Mouse (Mus musculus): ENCODE results near the gene 1700015F17Rik.

Gene 1700015F17Rik

DNA sequence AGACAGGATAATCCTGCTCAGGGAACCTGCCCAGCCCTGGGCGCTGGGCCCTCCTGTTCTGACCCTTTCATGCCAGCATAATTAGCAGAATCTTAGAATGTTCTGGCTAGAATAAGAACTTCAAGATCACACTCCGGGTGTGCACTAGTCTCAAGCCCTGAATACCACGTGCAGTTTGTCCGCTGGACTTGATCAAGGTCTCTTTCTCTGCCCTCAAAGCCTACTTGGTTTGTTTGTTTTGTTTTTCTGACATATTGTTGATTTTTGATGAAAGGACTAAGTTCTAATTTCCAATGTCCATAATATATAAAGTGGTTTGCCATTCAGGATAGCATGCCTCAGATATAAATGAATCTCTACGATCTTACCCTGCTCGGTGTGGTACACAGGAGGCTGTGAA is at the start of gene 1700015F17Rik:
Gene 1700015F17Rik (minus strand): TSS at position 101 of the 400 bp plus-strand sequence.
- no peak for DNase-seq (ENCODE audit: low spot score)

DNA sequence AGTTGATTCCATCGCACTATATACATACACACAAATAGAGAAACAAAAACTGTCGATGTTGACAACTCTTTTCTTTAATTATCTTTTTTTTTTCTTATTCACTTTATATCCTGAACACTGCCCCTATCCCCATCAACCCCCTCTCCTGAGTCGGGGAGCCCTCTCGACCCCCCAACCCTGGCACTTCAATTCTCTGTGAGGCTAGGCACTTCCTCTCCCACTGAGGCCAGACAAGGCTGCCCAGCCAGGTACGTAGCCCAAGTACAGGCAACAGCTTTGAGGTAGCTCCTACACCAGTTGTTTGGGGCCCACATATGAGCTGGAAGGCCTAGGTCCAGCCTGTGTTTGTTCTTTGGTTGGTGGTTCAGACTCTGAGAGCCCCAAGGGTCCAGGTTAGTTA is 36.5 kb upstream of the 1700015F17Rik start:
- DNase-seq (ENCODE audit: low spot score) = no peak

DNA sequence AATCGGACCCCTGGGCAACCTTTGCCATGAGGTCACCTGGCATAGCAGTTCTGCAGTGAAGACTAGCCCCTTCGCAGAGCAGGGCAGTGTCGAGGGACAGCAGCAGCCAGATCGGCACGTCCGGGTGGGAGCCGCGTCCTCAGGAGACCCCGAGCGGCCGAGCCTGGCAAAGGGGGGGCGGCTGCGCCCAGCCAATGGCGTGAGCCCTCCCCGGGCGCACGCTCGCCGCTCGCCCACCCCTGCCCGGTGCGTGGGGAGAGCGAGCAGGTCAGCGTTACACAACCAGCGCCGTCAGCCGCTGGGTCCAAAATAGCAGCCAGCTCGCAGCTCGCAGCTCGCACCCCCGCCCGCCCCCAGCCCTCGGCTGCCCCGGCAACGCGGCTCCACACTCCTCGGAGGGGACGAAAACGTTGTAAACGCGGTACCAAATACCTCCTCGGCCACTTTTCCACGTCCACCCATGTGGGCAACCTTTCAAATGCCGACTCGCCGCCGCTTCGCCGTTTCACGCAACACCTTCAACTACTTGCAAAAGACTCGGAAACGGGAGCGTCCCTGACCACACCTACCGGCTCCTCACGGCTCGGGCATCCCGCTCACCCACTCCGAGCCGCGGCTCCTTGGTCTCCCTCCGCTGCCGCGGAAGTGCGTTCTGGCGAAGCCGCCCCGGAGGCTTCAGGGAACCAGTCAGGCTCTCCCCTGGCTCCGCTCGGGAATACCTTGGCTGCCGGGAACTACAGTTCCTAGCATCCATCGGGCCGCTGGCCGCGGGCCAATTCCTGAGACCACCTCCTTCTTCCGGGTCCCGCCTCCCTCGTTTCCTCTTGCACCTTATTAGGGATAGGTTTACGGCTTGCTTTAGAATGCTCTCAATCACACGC is 35.5 kb upstream of the 1700015F17Rik start, which contains the start of gene Cldn12:
Gene Cldn12 (minus strand): TSS at position 763 of the 881 bp plus-strand sequence.
- DNase-seq (ENCODE audit: low spot score) = peak; percentile 88

DNA sequence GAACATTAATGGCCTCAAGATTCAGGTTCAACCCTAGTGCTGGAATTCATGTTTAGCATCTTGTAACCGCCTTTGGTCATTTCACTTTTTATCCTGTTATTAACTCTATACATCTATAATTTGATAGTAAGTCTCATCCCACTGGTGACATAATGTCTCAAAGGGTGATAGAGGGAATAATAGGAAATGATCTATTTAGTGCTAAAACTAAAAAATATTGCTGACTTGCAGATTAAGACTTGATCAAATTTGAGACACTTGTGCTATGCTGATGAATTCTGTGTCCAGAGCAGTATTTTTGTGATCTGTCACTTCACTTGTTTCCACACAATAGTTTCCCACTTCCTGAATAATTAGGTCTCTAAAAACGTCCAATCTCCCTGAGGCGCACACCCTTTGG is 32.5 kb upstream of the 1700015F17Rik start:
- no peak for DNase-seq (ENCODE audit: low spot score)

DNA sequence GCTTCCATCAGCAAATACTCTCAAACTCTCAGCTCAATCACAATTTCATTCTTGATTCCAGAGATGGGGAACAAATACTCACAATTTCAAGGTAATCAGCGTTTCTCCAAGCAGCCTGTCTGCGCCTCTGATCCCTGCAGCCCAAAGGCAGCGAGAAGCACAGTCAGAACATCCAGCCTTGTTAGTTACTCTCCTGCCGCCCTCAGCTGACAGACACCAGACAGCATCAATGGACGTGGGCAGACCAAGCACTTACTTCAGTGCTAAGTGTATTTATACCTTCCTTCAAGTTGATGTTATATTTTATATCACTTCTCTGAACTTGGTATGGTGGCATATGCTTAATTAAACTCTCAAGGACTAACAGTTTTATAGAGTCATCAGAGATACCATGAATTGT is 32.0 kb upstream of the 1700015F17Rik start:
- DNase-seq (ENCODE audit: low spot score) = no peak

DNA sequence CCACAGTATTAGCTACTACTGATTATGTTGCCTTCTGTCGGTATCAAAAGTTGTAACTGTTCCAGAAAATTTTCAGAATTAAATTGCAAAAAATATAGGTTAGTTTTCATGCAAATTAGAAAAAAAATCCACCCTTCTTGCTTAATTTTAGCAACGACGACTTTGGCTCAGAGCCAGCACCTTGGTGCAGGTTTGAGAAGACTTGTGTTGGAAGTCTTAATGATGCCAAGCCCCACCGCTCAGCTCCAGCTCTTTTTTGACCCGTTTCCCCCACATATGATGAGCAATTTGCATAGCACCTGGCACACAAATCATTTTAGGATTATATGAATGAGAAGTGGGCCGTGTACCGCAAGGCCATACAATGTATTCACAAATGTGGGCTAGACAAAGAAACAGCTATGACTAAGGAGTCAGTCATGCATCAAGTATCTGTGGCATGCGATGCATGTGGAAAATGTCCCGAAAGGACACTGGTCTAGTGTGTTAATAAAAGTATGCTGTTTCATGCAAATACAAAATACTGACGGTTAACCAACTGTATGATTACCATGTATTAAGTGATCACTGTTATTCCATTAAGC is 31.5 kb upstream of the 1700015F17Rik start:
- DNase-seq (ENCODE audit: low spot score) = no peak

DNA sequence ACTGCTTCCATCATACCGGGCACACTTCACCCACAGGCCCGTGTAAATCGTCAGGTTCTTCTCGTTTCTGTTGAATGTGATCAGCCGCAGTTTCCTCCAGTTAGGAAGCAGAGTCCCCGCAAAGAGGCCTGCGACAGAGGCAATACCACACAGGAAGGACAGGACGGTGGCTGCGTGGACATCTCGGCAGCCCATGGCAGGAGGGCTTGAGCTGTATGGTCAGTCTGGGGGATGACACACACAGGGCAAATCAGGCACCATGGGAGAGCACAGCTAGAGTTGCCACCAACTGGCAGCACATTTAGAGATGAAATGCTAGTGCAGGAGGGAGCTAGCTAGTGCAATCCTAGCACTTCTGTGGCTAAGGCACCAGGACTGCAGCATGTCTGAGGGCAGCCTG is 29.3 kb upstream of the 1700015F17Rik start:
- no peak for DNase-seq (ENCODE audit: low spot score)

DNA sequence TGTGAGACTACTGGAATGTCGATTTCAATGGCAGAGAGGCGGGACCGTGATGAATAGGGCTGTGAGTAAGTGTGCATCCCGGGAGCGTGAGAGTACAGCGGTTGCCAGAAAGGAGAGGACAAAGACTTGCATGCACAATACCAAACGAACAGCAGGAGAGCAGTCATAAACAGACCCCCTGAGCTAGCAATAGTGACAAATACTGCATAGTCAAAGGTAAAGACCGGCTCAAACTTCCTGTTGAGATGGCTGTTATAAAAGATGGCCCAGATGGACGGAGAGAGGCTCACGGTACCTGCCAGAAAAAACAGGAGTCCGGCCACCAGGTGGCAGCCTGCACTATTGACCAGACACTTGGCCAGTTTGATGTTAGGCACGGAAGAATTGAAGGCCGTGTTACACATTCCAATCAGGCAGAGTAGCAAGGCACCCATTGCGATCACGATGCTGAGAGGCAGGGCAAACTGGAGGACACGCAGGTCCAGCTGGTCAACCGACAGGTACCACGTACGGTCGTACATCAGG is 28.8 kb upstream of the 1700015F17Rik start:
- peak; percentile 60 for DNase-seq (ENCODE audit: low spot score)

DNA sequence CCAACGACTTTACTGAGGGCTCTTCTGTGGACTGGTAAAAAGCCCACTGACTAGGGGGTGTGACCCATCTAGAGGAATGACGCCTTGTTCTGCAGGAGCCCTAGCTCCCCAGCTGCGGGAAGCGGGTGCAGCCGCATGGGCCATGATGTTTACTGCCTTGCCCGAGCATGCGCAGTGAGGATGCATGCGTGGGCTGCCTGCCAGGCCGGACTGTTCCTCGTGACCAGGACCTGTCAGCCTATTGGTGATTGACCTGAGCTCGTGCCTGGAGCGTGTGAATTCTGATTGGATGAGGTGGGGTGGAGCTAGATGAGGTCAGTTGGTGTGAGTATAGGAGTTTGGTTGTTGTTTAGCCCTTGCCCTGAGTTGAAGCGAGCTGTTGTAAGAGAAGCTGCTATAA is 25.5 kb upstream of the 1700015F17Rik start:
- no peak for DNase-seq (ENCODE audit: low spot score)

DNA sequence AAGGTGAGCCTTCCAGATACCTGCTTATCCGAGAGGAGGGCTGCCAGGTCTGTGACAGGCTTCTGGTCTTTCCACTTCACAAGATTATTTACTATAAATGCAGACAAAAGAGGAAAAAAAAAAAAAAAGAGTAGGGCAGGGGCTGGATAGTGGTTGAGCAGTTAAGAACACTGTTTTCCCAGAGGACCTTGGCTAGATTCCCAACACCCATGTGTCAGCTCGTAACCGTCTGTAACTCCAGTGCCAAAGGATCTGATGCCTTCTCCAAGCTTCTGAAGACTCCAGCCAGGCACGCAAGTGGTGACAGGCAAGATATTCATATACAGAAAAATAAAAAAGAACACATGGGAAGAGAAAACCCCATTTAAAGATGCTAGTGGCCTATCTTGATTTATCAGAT is 24.4 kb upstream of the 1700015F17Rik start:
- no peak for DNase-seq (ENCODE audit: low spot score)

DNA sequence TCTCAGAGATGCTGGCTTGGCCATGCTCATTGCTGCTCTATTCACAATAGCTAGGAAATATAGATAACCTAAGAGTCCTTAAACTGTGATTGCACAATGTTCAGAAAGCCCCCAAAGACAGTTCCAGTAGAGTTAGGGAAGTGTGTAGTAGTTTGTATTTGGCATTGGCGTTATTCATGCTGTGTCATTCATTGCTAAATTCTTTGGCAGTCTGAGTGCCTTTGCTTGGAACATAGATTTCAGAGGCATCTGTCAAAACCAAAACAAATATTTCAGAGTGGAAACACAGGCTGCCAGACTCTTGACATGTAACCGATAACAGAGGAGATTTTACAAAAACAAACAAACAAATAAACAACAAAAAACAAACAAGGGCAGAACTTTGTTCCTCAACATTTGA is 22.6 kb upstream of the 1700015F17Rik start:
- DNase-seq (ENCODE audit: low spot score) = no peak

DNA sequence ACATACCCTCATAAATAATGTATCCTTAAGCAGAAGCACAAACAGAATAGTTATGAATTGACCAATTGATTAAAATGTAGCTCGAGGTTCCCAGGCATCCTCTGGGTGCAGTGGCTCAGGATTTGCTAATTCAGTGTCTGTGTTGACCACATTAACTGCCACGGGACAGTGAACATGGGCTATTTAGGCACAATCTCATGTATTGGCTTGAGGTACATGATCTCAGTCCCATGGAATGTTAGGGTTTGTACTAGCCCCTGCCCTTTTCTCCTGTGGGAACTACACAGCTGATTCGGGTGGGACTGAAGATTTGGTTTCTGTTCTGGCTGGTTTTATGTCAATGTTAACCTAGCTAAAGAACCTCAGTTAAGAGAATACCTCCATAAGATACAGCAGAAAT is 17.4 kb upstream of the 1700015F17Rik start:
- no peak for DNase-seq (ENCODE audit: low spot score)

DNA sequence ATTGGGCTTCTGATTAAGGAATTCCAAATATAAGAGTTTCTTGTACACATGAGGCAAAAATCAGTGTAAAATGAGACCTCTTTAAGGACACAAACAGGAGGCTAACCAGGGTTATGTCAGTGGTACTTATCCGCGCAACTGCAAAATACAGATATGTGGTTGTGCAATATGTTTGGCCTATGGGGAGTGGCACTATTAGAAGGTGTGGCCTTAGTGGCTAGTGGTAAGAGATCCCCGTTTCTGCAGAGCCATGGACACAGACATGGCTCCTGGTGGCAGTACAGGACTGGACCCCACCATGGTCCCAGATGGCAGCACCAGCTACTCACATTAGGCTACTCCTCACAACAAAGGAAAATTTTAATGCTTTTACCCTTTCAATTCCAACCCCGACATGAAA is 16.1 kb upstream of the 1700015F17Rik start:
- no peak for DNase-seq (ENCODE audit: low spot score)

DNA sequence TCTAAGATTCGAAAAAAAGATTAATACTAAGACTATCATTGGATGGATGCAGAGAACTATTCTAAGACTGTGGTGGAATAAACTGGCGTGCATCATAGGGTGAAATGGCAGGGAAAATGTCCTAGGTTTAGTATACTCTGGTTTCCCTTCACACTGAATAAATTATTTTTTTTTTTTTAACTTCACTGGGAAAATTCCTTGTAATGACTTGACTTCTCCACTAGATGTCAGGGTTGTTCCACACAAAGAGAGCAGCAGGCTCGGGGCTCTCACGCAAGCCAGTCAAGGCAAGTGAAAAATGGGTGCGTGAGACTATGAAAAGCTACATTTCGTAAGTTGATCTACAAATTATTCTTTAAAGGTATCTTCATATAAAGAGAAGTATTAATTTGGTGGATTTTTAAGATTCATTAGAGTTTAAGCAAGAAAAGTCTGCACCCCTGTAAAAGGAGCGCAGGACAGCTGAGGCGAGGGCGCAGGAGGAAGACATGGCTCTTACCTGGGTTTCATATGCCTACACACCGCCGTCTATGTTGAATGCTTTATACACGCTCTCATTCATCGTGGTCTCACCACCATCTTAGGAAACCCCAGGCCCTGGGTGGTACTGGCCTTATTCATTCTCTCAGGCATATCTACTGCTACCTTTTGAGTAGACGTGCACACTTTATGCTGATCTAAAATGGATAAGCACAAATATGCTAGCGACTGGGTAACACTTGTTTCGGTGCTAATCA is 15.5 kb upstream of the 1700015F17Rik start:
- DNase-seq (ENCODE audit: low spot score) = peak; percentile 46

DNA sequence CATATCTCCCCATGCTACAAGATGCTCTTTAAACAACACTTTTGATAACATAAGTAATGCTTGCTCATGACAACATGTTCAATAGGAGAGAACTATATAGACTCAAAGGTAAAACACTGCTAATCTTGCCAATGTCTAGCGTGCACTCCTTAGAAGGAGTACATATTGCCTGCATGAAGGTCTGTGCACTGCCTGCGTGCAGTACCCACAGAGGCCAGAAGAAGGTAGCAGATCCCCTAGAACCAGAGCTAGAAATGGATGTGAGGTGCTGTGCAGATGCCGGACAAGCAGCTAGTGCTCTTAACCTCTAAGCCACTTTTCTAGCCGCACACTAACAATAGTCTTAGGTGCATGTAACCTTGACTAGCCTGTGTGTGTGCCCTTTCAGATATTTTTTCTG is 13.2 kb upstream of the 1700015F17Rik start:
- DNase-seq (ENCODE audit: low spot score) = no peak

DNA sequence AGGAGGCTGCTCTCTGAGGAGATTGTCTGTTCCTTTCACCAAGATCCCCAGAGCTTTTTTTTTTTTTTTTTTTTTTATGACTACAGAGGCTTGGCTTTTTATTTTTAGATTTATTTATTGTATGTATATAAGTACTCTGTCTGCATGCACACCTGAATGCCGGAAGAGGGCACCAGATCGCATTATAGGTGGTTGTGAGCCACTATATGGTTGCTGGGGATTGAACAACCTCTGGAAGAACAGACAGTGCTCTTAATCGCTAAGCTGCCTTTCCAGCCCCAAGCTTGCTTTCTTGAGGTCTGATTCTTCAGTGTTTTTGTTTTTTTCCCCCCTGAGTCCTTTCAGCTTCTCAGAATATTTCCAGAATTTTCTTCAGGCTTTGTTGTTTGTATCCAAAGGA is 7.1 kb upstream of the 1700015F17Rik start:
- DNase-seq (ENCODE audit: low spot score) = no peak

DNA sequence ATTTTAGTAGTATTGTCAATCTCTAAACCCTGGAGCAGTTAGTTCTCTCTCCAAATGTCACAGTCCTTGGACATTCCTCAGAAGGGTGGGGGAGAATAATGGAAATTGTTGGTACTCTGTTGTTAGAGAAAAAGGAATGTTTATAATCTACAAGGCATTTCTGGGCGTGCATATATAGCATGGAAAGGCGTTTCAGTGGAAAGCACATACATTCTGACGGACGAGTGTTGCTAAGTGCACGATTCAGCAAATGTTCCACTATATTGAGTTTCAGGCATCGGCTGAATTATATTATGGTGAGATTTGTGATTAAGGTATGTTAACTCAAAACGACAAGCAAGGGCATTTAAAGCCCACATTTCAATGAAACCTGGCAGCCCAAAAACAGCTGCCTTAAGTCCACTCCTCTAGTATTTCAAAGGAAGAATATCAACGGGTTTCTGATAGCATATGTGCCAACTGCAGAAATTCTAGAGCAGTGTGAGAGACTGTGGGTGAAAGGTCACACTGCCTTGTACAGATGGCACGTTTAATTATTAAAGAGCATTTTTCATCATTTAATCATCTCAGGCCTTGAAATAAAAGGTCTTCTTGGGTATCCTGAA is 4.4 kb upstream of the 1700015F17Rik start:
- DNase-seq (ENCODE audit: low spot score) = no peak

DNA sequence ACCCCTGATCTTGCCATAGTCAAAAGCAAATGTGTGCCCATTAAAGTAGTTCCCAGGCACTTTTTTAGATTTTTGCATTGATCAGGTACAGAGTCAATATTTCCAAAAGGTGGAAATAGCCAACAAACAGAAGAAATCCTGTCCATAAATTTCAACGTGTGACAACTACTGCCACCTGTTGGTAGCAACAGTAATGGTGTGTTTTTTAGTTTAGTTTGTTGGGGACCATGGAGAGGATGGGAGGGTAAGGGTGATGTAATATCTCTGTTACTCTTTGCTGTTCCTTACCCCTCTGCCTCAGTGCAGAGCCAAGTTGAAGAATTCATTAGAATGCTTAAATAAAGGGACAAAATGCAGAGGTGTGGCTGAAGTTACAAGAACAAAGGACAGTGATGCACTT is 2.7 kb upstream of the 1700015F17Rik start:
- DNase-seq (ENCODE audit: low spot score) = peak; percentile 33

DNA sequence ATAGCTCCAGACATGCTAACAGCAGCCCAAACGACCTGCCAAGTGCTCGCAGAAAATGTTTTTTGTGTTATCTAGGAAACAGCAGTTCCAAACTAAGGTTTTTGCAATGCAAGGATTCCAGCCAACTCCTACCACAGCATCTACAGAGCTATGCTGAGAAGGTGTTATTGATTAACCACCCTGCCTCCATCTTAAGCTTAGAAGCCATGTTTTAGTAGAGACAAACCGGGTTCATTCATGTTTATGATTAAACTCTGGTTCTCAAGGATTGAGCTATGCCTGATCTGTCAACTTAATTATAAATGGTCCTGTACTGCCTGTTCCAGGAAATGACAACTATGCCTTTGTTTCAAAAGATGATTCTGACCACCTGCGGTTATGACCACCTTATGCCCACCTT is 2.8 kb downstream of the 1700015F17Rik start:
- no peak for DNase-seq (ENCODE audit: low spot score)

DNA sequence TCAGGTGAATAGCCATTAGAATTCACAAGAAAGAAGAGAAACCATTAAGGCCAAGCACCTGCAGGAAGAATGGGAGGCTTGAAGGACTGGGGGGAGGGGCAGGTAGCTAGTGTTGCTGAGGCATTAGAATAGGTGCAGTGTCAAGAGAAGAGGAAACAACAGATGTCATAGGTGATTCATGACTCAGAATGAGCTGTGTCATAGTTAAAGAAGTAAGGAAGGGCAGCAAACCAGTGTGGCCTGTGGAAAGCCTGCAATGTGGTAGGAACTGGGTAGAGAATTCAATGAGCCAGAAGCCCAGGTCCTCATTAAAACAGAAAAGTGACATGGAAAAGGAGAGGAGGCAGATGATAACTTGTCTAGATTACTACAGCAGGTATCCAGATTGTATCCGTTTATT is 13.7 kb downstream of the 1700015F17Rik start:
- DNase-seq (ENCODE audit: low spot score) = no peak

DNA sequence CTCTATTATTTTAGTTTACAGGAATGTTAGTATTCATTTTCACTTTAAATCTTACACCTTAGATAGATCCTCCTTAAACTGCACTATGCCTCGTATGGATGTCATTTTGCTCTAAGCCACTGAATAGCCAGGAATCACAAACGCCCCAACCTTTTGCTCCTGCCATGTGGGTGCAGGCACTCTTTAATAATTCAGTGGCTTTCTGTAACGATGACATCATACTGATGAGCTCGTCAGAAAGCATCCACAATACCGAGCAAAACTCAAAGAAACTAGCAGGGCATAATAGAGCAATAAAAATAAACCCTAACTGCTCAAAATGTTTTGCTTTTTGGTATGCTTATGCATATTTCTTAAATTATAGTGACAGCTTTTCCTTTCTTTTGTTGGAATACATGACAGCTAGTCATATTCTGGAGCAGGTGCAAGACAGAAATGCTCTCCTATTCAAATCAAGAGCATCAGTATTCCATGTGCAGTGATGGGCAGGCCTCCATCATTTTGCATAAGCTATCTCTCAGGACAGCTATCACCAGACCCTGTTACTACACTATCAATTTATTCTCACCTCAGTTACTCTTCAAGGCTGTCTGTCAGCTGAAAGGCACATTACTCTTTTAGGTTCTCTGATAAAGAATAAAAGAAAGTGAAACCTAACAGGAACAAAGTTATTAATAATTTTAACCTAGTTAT is 47.1 kb downstream of the 1700015F17Rik start:
- no peak for DNase-seq (ENCODE audit: low spot score)
